8 mouse cellular contexts compared by ENCODE assay signal in the genomic region with DNA sequence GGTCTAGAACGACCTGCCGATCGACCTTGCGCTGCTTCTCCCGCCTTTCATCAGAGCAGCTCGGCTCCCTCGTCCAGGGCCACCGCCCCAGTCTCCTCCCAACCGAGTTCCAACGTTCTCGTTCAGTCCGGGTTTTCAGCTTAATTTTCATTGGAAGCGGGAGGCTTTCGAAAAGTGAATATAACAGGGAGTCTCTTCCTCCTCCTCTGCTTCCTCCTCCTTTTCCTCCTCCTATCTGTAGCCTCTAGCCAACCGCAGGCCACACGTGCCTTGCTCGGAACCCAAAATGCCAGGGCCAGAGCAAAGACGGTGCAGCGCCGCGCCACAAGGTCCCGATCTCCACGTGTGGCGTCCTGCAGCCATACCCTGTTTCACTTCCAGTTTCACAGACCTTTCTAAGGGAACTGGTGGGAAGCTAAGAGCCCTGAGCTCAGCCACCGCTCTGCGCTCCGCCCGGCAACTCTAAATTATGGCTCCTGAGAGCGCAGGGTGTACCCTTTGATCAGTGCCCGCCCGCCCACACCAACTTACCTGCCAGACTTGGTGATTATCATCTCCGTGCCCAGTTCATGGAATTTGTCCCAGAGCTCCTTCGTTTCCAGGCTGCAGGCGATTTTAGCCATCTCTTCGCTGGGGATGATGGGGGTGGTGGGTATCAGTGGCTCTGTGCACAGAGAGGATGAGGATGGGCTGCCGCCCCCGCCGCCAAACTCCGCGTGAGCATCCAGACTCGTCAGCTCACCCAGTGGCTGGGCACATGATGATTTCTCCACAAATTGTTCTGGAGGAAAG. TPM values are rescaled to one million over a fixed set of nuclear protein-coding genes. Genes with fewer than 3 reads are reported as not detected.
A peak's percentile ranks its signal among the peaks of the same experiment; 100 is the strongest.
DNase-seq lines count a peak whose midpoint lies in the region; ATAC-seq lines count a peak whose summit lies in the region.

No protein-coding gene starts in this region.

- H3K9me3 ChIP-seq in embryonic facial prominence, embryonic 13.5 days = no peaks in the 10 kb centered on the region; the same call in 1 of the 2 replicates
- H3K9me3 ChIP-seq in hindbrain, embryonic 15.5 days = no peaks in the 10 kb centered on the region
- H3K9me3 ChIP-seq in midbrain, embryonic 15.5 days = no peaks in the 10 kb centered on the region

- H3K9ac ChIP-seq in embryonic facial prominence, embryonic 13.5 days = no peak overlapping the region
- no peak overlapping the region for H3K9ac ChIP-seq in hindbrain, embryonic 15.5 days
- H3K9ac ChIP-seq in midbrain, embryonic 15.5 days = no peak overlapping the region

- no peak for ATAC-seq in embryonic facial prominence, embryonic 13.5 days (ENCODE audit: insufficient number of reproducible peaks, insufficient read depth, low FRiP score, low TSS enrichment, low read depth)
- no peak for ATAC-seq in hindbrain, embryonic 15.5 days (ENCODE audit: low FRiP score, low read depth)
- ATAC-seq in midbrain, embryonic 15.5 days (replicated peaks) = peak; percentile 19; the same call in 1 of the 2 replicates
- no peak for ATAC-seq in monocyte, adult 5-6 weeks (replicated peaks; ENCODE audit: insufficient number of reproducible peaks, low FRiP score, low TSS enrichment, poor library complexity, severe bottlenecking)

- peaks cover 21% of the 10 kb centered on the region for H3K4me1 ChIP-seq in embryonic facial prominence, embryonic 13.5 days
- peaks cover 15% of the 10 kb centered on the region for H3K4me1 ChIP-seq in hindbrain, embryonic 15.5 days (replicated peaks)
- peaks cover 12% of the 10 kb centered on the region for H3K4me1 ChIP-seq in midbrain, embryonic 15.5 days

- H3K27ac ChIP-seq in embryonic facial prominence, embryonic 13.5 days = no peak overlapping the region
- H3K27ac ChIP-seq in hindbrain, embryonic 15.5 days (replicated peaks) = no peak overlapping the region
- no peak overlapping the region for H3K27ac ChIP-seq in midbrain, embryonic 15.5 days

- WGBS in embryonic facial prominence, embryonic 13.5 days = under 1% methylated on average over 41 of the region's 41 CpGs
- under 1% methylated on average over 41 of the region's 41 CpGs for WGBS in hindbrain, embryonic 15.5 days
- under 1% methylated on average over 41 of the region's 41 CpGs for WGBS in midbrain, embryonic 15.5 days

- peak overlapping the region; percentile 25 for H3K4me3 ChIP-seq in embryonic facial prominence, embryonic 13.5 days
- H3K4me3 ChIP-seq in hindbrain, embryonic 15.5 days = 0 out of 2 replicates have a peak overlapping the region, but pooled peaks have one; percentile 9
- no peak overlapping the region for H3K4me3 ChIP-seq in midbrain, embryonic 15.5 days

- intact Hi-C loops in heart, postnatal 25 days (cut with DNase I) = loop anchor here (5.0 kb wide), 1 partner anchor 127 kb away; no protein-coding TSS in a partner anchor

- H3K36me3 ChIP-seq in embryonic facial prominence, embryonic 13.5 days = no peaks in the 10 kb centered on the region
- no peaks in the 10 kb centered on the region for H3K36me3 ChIP-seq in hindbrain, embryonic 15.5 days
- H3K36me3 ChIP-seq in midbrain, embryonic 15.5 days (replicated peaks) = no peaks in the 10 kb centered on the region

- DNase-seq in heart, adult 11 months = peak; percentile 91
- DNase-seq in heart, postnatal 25 days (ENCODE audit: low spot score) = no peak
- DNase-seq in layer of hippocampus, adult 18-20 months (ENCODE audit: low spot score in 2 of 2) = no peak
- no peak for DNase-seq in layer of hippocampus, postnatal 14 days (ENCODE audit: low spot score in 2 of 2)

- H3K27me3 ChIP-seq in embryonic facial prominence, embryonic 13.5 days = peaks cover 92% of the 10 kb centered on the region
- peaks cover 79% of the 10 kb centered on the region for H3K27me3 ChIP-seq in hindbrain, embryonic 15.5 days
- H3K27me3 ChIP-seq in midbrain, embryonic 15.5 days (replicated peaks) = peaks cover 80% of the 10 kb centered on the region

- H3K4me2 ChIP-seq in embryonic facial prominence, embryonic 13.5 days = peak overlapping the region; percentile 43
- H3K4me2 ChIP-seq in hindbrain, embryonic 15.5 days = peak overlapping the region; percentile 31
- peak overlapping the region; percentile 6; the same call in 1 of the 2 replicates for H3K4me2 ChIP-seq in midbrain, embryonic 15.5 days

RNA-seq across cellular contexts. Expression of a gene that starts 3.8 kb away (rescaled TPM):
- 10 to 100 TPM; 88.9 to 92.6 TPM for total RNA-seq in heart, postnatal 25 days (2021)
- polyA plus RNA-seq in embryonic facial prominence, embryonic 13.5 days (2015; fragmentation: Nextera tagmentation; extraction: Ambion mirVana) = 0.10 and 0.56 TPM in 2 replicates
- 0.61 and 1.0 TPM in 2 replicates for polyA plus RNA-seq in hindbrain, embryonic 15.5 days (2015; fragmentation: Nextera tagmentation; extraction: Ambion mirVana)
- polyA plus RNA-seq in midbrain, embryonic 15.5 days (2015; fragmentation: Nextera tagmentation; extraction: Ambion mirVana) = 0.04 and 0.14 TPM in 2 replicates
- total RNA-seq in layer of hippocampus, adult 18-20 months (2021) = not detected
- total RNA-seq in monocyte, adult 5-6 weeks (2017) = 0.11 TPM in 1 of 3 replicates, not detected in the others
- total RNA-seq in layer of hippocampus, postnatal 14 days (2021) = not detected

Comparison
In these comparisons a context has a peak if more than half of its experiments do, and no peak if none do; other contexts are left out.
1. RNA of a gene that starts 3.8 kb away (total RNA-seq): 88.9 to 92.6 TPM in heart, postnatal 25 days; not detected in layer of hippocampus, adult 18-20 months, 0.11 TPM in monocyte, adult 5-6 weeks and not detected in layer of hippocampus, postnatal 14 days; every median in the first group is over 10 times any median in the second.
2. Peak in every context shown above with its lines, with median percentiles within 50 percentile points of each other: H3K4me2 ChIP-seq.